Mouse (Mus musculus) layer of hippocampus, postnatal 25 days (tissue): Measurements from ENCODE around the gene Ddi1. TPM values are rescaled to one million over a fixed set of nuclear protein-coding genes. Genes with fewer than 3 reads are reported as not detected.
"Not testable (repeated sequence)": the region's sequence is repeated elsewhere in the genome, so short reads cannot be mapped to it uniquely, and the experiment has no call there.

Source experiments
- DNase-seq, 2 experiments: peaks; one replicate each; pipeline ENCODE4 v3.0.0; 2022; ENCODE audit warnings: mixed read lengths in 2 of 2, low spot score in 1 of 2; ENCODE audit errors: extremely low spot score in 1 of 2
- total RNA-seq, 2 experiments: library from RNA; stranded (reverse); gene quantifications; 2 replicates each; pipeline ENCODE4 v1.2.3; 2021

The Ddi1 gene
- not detected for total RNA-seq

- DNase-seq: no peak
Measured at GRCm38 (mm10) chr9:6269796-6270280, at the start of gene Ddi1. Gene Ddi1 (minus strand): TSS chr9:6269846.

- no peak for DNase-seq
Measured at GRCm38 (mm10) chr9:6317114-6317513, 47.5 kb upstream of the Ddi1 start.

- no peak for DNase-seq
Measured at GRCm38 (mm10) chr9:6305847-6306246, 36.2 kb upstream of the Ddi1 start.

GRCm38 (mm10) chr9:6304590-6304989 lies 34.9 kb upstream of the Ddi1 start:
- DNase-seq: no peak

- DNase-seq: no peak
Measured at GRCm38 (mm10) chr9:6302050-6302449, 32.4 kb upstream of the Ddi1 start.

GRCm38 (mm10) chr9:6298547-6298946 lies 28.9 kb upstream of the Ddi1 start:
- no peak for DNase-seq

- DNase-seq: no peak
Measured at GRCm38 (mm10) chr9:6289211-6289696, 19.6 kb upstream of the Ddi1 start.

GRCm38 (mm10) chr9:6286770-6287169 lies 17.1 kb upstream of the Ddi1 start:
- DNase-seq: no peak

- DNase-seq: no peak
Measured at GRCm38 (mm10) chr9:6277526-6277925, 7.9 kb upstream of the Ddi1 start.

- no peak for DNase-seq
Measured at GRCm38 (mm10) chr9:6276395-6276794, 6.7 kb upstream of the Ddi1 start.

GRCm38 (mm10) chr9:6264820-6265219 lies 4.8 kb downstream of the Ddi1 start:
- DNase-seq: no peak

GRCm38 (mm10) chr9:6257072-6257471 lies 12.6 kb downstream of the Ddi1 start:
- DNase-seq: no peak

GRCm38 (mm10) chr9:6251990-6252389 lies 17.7 kb downstream of the Ddi1 start:
- DNase-seq: no peak

GRCm38 (mm10) chr9:6250320-6250719 lies 19.3 kb downstream of the Ddi1 start:
- no peak for DNase-seq

GRCm38 (mm10) chr9:6235982-6236381 lies 33.7 kb downstream of the Ddi1 start:
- not testable (repeated sequence) for DNase-seq

GRCm38 (mm10) chr9:6217505-6217904 lies 52.1 kb downstream of the Ddi1 start:
- no peak for DNase-seq

- no peak for DNase-seq
Measured at GRCm38 (mm10) chr9:6212862-6213261, 56.8 kb downstream of the Ddi1 start.

Other genes starting within 250 kb of the Ddi1 start
- 1 to 10 TPM; 3.3 to 3.9 TPM for gene Pdgfd, start 101.3 kb downstream of the Ddi1 start, total RNA-seq